Mouse (Mus musculus) layer of hippocampus, postnatal 14 days (tissue): ENCODE results near the gene Chat. TPM values are rescaled to one million over a fixed set of nuclear protein-coding genes. Genes with fewer than 3 reads are reported as not detected.
A peak's percentile ranks its signal among the peaks of the same experiment; 100 is the strongest.
"Not testable (repeated sequence)": the region's sequence is repeated elsewhere in the genome, so short reads cannot be mapped to it uniquely, and the experiment has no call there.

Source experiments
- DNase-seq, 2 experiments: peaks; one replicate each; pipeline ENCODE4 v3.0.0; 2021 to 2022; ENCODE audit warnings: low spot score in 2 of 2, mixed read lengths in 1 of 2
- total RNA-seq, 2 experiments: library from RNA; stranded (reverse); gene quantifications; 2 replicates each; pipeline ENCODE4 v1.2.3; 2021

The Chat gene
- total RNA-seq, 2 experiments from 2014 or later: 0.12 TPM; not detected in 1

GRCm38 (mm10) chr14:32463211-32464040 lies 2.4 kb downstream of the Chat start:
- no peak for DNase-seq

GRCm38 (mm10) chr14:32452552-32452951 lies 13.2 kb downstream of the Chat start:
- DNase-seq: no peak

GRCm38 (mm10) chr14:32446989-32447388 lies 18.8 kb downstream of the Chat start:
- no peak for DNase-seq

GRCm38 (mm10) chr14:32443446-32443845 lies 22.3 kb downstream of the Chat start:
- DNase-seq: no peak

- peak in 1 of 2 experiments; percentile 57 for DNase-seq
These were observed 26.0 kb downstream of the Chat start for GRCm38 (mm10) chr14:32439744-32440143.

GRCm38 (mm10) chr14:32439316-32439715 lies 26.5 kb downstream of the Chat start:
- DNase-seq: no peak

GRCm38 (mm10) chr14:32437352-32437793 lies 28.4 kb downstream of the Chat start:
- DNase-seq: no peak

GRCm38 (mm10) chr14:32429030-32429602 lies 36.7 kb downstream of the Chat start:
- DNase-seq: no peak

GRCm38 (mm10) chr14:32423946-32424345 lies 41.8 kb downstream of the Chat start:
- DNase-seq: peak in 1 of 2 experiments; percentile 29

- DNase-seq: no peak
These were observed 47.0 kb downstream of the Chat start for GRCm38 (mm10) chr14:32418747-32419146.

- DNase-seq: no peak
These were observed 53.7 kb downstream of the Chat start for GRCm38 (mm10) chr14:32412075-32412474.

GRCm38 (mm10) chr14:32410084-32410483 lies 55.7 kb downstream of the Chat start:
- DNase-seq: no peak

- DNase-seq: not testable (repeated sequence)
These were observed 60.4 kb downstream of the Chat start for GRCm38 (mm10) chr14:32405399-32405798.

- DNase-seq: no peak
These were observed 77.6 kb downstream of the Chat start, which contains the start of gene 1700024G13Rik for GRCm38 (mm10) chr14:32388196-32388595. Gene 1700024G13Rik, minus strand, starts transcription at chr14:32388391.

- no peak for DNase-seq
These were observed 84.2 kb downstream of the Chat start for GRCm38 (mm10) chr14:32381619-32382018.

- DNase-seq: no peak
These were observed 84.7 kb downstream of the Chat start for GRCm38 (mm10) chr14:32381066-32381465.

- DNase-seq: no peak
These were observed 85.7 kb downstream of the Chat start for GRCm38 (mm10) chr14:32380099-32380480.

GRCm38 (mm10) chr14:32379395-32380098 lies 86.2 kb downstream of the Chat start:
- DNase-seq: no peak

- no peak for DNase-seq
These were observed 93.3 kb downstream of the Chat start for GRCm38 (mm10) chr14:32372510-32372909.

GRCm38 (mm10) chr14:32369756-32370155 lies 96.0 kb downstream of the Chat start:
- no peak for DNase-seq

- no peak for DNase-seq
These were observed 101.4 kb downstream of the Chat start for GRCm38 (mm10) chr14:32364359-32364758.
